Mouse (Mus musculus) neural tube, embryonic 14.5 days (tissue): ENCODE results near the gene Adap1. TPM values are rescaled to one million over a fixed set of nuclear protein-coding genes. Genes with fewer than 3 reads are reported as not detected.

Experiments used
- ATAC-seq: fragments of 200-750 bp; cut with Nextera tagmentation; 2 replicates; pipeline ENCODE4 v1.8.0; 2017; ENCODE audit warnings: low read depth, mild to moderate bottlenecking, moderate TSS enrichment, moderate library complexity
- H3K27ac ChIP-seq: fragments of 300-500 bp; sonication (generic); 2 replicates; pipeline ENCODE4 v1.5.1; 2014; ENCODE audit warnings: low read depth, mild to moderate bottlenecking, control low read depth, low read length, moderate library complexity, mixed read lengths
- H3K27me3 ChIP-seq: fragments of 300-500 bp; sonication (generic); 2 replicates; pipeline ENCODE4 v1.6.1; 2014; ENCODE audit warnings: low read length; ENCODE audit not compliant: control insufficient read depth, insufficient read depth
- H3K36me3 ChIP-seq: fragments of 300-500 bp; sonication (generic); 2 replicates; pipeline ENCODE4 v1.6.1; 2014; ENCODE audit warnings: low read length, mixed read lengths; ENCODE audit not compliant: control insufficient read depth, insufficient read depth
- H3K4me1 ChIP-seq: fragments of 300-500 bp; sonication (generic); 2 replicates; pipeline ENCODE4 v1.6.1; 2014; ENCODE audit warnings: low read length; ENCODE audit not compliant: control insufficient read depth, insufficient read depth
- H3K4me2 ChIP-seq: fragments of 300-500 bp; sonication (generic); 2 replicates; pipeline ENCODE4 v1.6.1; 2014; ENCODE audit warnings: mild to moderate bottlenecking, low read depth, low read length, control low read depth
- H3K4me3 ChIP-seq: fragments of 300-500 bp; sonication (generic); 2 replicates; pipeline ENCODE4 v1.5.1; 2014; ENCODE audit warnings: low read depth, low read length, control low read depth, mixed read lengths
- H3K9ac ChIP-seq: fragments of 300-500 bp; sonication (generic); replicated peaks from 2 replicates; pipeline ENCODE4 v1.6.1; 2014; ENCODE audit warnings: low read depth, mild to moderate bottlenecking, control low read depth, low read length, mixed read lengths
- H3K9me3 ChIP-seq: fragments of 300-500 bp; sonication (generic); 2 replicates; pipeline ENCODE4 v1.6.1; 2016; ENCODE audit warnings: low read length; ENCODE audit not compliant: control insufficient read depth
- WGBS: fragments of 180-500 bp; shearing (Covaris S2); extraction: QIAGEN DNeasy Blood & Tissue Kit; methylation state at CpG from one replicate; pipeline ENCODE4 v1.1.7; 2014; 5-methylcytosine and 5-hydroxymethylcytosine counted together
- polyA plus RNA-seq: library from polyadenylated mRNA; unstranded; fragments of >200 nt; fragmentation: Nextera tagmentation; extraction: Ambion mirVana; gene quantifications from 2 replicates; pipeline ENCODE4 v1.2.1, GENCODE M21; 2014

The Adap1 gene
- polyA plus RNA-seq, 1 experiment from 2014 or later: 64.6 TPM

DNA sequence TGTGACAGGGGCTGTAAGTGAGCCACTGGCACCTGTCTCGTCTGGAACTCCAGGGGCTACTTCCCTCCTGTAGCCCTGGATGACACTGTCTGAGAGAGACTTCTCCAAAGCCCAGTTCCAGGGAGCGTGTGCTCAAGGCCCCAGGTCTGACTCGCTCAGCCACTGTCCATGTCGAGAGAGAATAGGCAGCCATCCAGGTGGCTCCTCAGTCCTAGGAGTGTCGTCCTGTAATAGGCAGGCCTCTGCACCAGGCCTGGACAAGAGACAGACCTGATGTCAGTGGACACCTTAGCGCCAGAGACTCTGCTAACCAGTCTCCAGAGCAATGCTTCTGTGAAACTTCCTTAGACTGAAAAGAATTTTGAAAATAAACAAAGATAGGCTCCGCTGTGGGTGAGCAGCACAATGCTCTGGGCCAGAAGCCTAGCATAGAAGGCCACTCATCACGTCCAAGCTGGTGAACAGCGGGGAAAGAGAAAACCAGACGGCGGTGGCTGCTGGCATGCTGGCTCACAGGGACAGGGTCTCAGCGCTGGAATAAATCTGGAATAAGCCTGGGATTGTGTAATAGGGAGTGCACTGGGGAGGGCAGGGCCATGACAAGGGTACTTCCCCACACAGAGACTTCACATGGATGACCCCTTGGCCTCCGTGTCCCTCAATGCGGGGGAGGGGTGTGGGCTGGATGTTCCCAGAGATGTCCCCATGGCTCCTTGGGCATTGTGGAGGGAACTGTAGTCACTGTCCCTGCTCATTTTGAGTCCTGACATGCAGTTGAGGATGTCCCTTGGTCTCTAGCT, 39.1 kb downstream of the Adap1 start:
- Histone ChIP-seq H3K4me1 (no peaks in the 10 kb centered on the region), H3K27me3 (no peaks in the 10 kb centered on the region), H3K9me3 (no peaks in the 10 kb centered on the region), H3K4me2 (no peak overlapping the region), H3K9ac (no peak overlapping the region), H3K4me3 (no peak overlapping the region), H3K27ac (no peak overlapping the region), H3K36me3 (no peaks in the 10 kb centered on the region)
- WGBS: 75% methylated on average over 14 of the region's 14 CpGs
- ATAC-seq: no peak

DNA sequence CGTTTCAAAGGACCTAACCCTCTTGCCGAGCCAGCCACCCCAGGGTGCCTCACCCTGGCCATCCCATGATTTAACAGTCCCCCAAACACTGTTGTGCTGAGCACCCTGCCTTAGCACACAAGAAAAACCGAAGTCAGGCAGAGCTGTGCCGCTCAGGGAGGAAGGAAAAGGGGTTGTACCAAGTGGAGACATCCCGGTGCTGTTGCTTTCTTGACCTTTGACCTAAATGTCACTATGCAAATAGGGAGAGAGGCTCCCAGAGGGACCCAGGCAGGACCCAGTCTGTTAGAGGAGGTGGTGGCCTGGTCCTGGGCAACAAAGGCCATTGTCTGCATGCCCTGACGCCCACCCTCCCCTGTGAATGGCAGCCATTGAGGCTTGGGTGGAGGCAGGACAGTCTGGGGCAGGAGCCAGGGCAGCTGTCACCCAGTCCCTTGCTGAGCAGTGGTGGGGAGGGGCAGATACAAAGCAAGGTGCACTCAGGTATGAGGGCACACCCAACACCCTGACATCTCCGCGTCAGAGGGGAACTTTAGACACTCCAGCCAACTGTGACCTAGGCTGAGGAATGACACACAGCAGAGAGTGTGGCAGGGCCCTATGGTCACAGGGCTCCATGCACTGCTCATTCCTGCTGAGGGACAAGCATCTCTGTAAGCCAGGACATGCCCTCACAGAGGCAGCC, 39.9 kb downstream of the Adap1 start:
- WGBS: 44% methylated on average over 8 of the region's 8 CpGs
- H3K4me3 ChIP-seq: no peak overlapping the region
- no peaks in the 10 kb centered on the region for H3K4me1 ChIP-seq
- no peaks in the 10 kb centered on the region for H3K9me3 ChIP-seq
- no peak overlapping the region for H3K4me2 ChIP-seq
- H3K27ac ChIP-seq: no peak overlapping the region
- no peak for ATAC-seq
- H3K36me3 ChIP-seq: no peaks in the 10 kb centered on the region
- H3K9ac ChIP-seq: no peak overlapping the region
- H3K27me3 ChIP-seq: no peaks in the 10 kb centered on the region

- Histone ChIP-seq H3K4me1 (no peaks in the 10 kb centered on the region), H3K9me3 (no peaks in the 10 kb centered on the region), H3K4me3 (no peak overlapping the region), H3K9ac (no peak overlapping the region), H3K4me2 (no peak overlapping the region), H3K36me3 (no peaks in the 10 kb centered on the region), H3K27me3 (no peaks in the 10 kb centered on the region), H3K27ac (no peak overlapping the region)
- WGBS: 94% methylated on average over 14 of the region's 14 CpGs
- no peak for ATAC-seq
Measured at GRCm38 (mm10) chr5:139283460-139284180, 41.8 kb downstream of the Adap1 start.

DNA sequence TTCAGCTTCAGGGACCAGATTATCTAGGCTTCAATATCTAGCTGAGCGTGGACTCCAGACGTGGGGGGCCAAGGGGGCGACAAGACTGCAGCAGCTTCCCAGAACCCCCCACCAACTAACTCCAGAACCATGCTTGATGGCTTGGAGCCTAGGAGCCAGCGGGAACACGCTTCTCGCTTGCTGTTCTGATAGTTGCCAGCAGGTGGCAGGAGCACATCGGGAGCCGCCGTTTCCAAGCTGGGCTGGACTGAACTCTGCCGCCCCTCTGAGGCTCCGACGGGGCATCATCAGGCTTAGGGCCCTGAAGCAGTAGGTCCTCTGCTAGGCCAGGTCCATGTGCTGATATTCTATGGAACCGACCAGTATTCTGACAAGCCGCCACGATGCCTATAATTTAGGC, 43.2 kb downstream of the Adap1 start:
- Histone ChIP-seq H3K36me3 (no peaks in the 10 kb centered on the region), H3K9ac (no peak overlapping the region), H3K4me1 (no peaks in the 10 kb centered on the region), H3K4me2 (no peak overlapping the region), H3K9me3 (no peaks in the 10 kb centered on the region), H3K4me3 (no peak overlapping the region), H3K27me3 (no peaks in the 10 kb centered on the region), H3K27ac (no peak overlapping the region)
- WGBS: 8% methylated on average over 15 of the region's 15 CpGs
- ATAC-seq: peak; percentile 62; the same call in 1 of the 2 replicates

DNA sequence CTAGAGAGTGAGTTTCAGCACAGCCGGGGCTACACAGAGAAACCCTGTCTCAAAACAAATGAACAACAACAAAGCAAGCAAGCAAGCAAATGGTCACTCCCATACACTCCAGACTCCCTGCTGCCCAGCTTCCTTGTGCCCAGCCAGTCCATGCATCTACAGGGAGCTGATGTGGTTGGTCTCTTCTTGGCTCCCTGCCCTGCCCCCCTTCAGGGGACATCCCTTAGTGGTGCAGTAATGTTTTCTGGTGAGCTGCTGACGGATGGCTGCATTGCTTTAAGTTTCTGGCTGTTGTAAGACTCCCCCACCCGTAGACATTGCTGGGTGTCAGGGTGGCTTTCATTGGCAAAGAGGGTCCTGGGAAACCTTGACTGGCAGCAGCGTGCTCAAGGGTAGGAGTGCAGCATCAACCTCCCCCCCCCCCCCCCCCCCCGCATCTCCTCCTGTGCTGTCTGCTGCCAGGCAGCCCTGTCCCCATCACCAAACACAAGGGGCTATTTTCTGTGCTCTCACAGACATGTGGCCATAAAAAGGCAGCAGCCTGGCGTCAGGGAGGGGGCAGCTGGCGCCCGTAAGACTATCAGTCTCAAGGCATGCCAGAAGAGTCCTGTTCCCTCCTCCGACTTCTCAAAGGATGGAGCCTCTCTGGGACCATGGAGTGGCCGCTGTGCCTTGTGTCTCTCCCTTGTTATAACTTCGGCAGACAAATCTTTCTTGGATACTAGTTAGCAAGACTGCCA, 43.9 kb downstream of the Adap1 start:
- H3K27me3 ChIP-seq: no peaks in the 10 kb centered on the region
- no peak overlapping the region for H3K4me3 ChIP-seq
- no peak overlapping the region for H3K27ac ChIP-seq
- 38% methylated on average over 10 of the region's 11 CpGs for WGBS
- no peak overlapping the region for H3K4me2 ChIP-seq
- no peaks in the 10 kb centered on the region for H3K9me3 ChIP-seq
- peak; percentile 52; the same call in 1 of the 2 replicates for ATAC-seq
- no peak overlapping the region for H3K9ac ChIP-seq
- no peaks in the 10 kb centered on the region for H3K36me3 ChIP-seq
- H3K4me1 ChIP-seq: no peaks in the 10 kb centered on the region

DNA sequence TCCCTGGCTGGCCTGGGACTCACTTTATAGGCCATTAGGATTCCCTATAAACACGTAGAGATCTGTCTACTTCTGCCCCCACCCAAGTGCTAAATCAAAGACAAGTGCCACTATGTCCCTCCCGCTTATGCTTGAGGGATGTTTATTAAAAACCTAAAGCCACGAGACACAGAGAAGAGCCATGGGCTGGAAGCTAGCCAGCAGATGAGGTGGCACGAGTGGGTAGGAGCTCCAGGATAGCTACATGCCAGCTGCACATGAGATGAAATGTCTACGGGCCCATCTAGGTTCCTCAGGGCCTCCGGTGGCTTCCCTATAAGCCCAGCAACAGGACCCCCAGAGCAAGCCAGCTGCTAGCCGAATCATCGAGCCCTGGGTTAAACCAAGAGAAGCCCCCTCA, 48.1 kb downstream of the Adap1 start:
- ATAC-seq: no peak
- 74% methylated on average over 8 of the region's 8 CpGs for WGBS
- no peak overlapping the region for H3K9ac ChIP-seq
- no peak overlapping the region for H3K4me3 ChIP-seq
- no peak overlapping the region for H3K27ac ChIP-seq
- H3K27me3 ChIP-seq: no peaks in the 10 kb centered on the region
- H3K4me1 ChIP-seq: no peaks in the 10 kb centered on the region
- no peaks in the 10 kb centered on the region for H3K9me3 ChIP-seq
- H3K4me2 ChIP-seq: no peak overlapping the region
- H3K36me3 ChIP-seq: no peaks in the 10 kb centered on the region

- no peak for ATAC-seq
- Histone ChIP-seq H3K27ac (no peak overlapping the region), H3K9ac (no peak overlapping the region), H3K36me3 (peaks cover 15% of the 10 kb centered on the region; the same call in 1 of the 2 replicates), H3K4me2 (no peak overlapping the region), H3K4me3 (no peak overlapping the region), H3K27me3 (no peaks in the 10 kb centered on the region), H3K4me1 (no peaks in the 10 kb centered on the region), H3K9me3 (no peaks in the 10 kb centered on the region)
- 38% methylated on average over 8 of the region's 8 CpGs for WGBS
Measured at GRCm38 (mm10) chr5:139271994-139272554, 53.3 kb downstream of the Adap1 start.

- H3K4me3 ChIP-seq: no peak overlapping the region
- no peaks in the 10 kb centered on the region for H3K9me3 ChIP-seq
- H3K27me3 ChIP-seq: no peaks in the 10 kb centered on the region
- WGBS: 65% methylated on average over 16 of the region's 16 CpGs
- ATAC-seq: 0 out of 2 replicates have a peak, but pooled peaks have one; percentile 10
- no peak overlapping the region for H3K9ac ChIP-seq
- no peaks in the 10 kb centered on the region for H3K4me1 ChIP-seq
- H3K4me2 ChIP-seq: no peak overlapping the region
- H3K27ac ChIP-seq: no peak overlapping the region
- H3K36me3 ChIP-seq: peaks cover 26% of the 10 kb centered on the region
Measured at GRCm38 (mm10) chr5:139270806-139271521, 54.5 kb downstream of the Adap1 start.
